Mouse (Mus musculus) R1 (cell line): ENCODE data around the gene Pdzd7.

Source experiments
- DNase-seq: peaks from one replicate; pipeline ENCODE4 v3.0.0-alpha.2; 2018; ENCODE audit warnings: low read depth, low spot score

The Pdzd7 gene

GRCm38 (mm10) chr19:45045651-45046050 is at the start of gene Pdzd7:
Pdzd7 (minus strand) TSS chr19:45045717.
- no peak for DNase-seq

GRCm38 (mm10) chr19:45081841-45082550 is 36.5 kb upstream of the Pdzd7 start:
- peak; percentile 85 for DNase-seq

GRCm38 (mm10) chr19:45081279-45081678 is 35.8 kb upstream of the Pdzd7 start:
- DNase-seq: peak; percentile 82

DNA sequence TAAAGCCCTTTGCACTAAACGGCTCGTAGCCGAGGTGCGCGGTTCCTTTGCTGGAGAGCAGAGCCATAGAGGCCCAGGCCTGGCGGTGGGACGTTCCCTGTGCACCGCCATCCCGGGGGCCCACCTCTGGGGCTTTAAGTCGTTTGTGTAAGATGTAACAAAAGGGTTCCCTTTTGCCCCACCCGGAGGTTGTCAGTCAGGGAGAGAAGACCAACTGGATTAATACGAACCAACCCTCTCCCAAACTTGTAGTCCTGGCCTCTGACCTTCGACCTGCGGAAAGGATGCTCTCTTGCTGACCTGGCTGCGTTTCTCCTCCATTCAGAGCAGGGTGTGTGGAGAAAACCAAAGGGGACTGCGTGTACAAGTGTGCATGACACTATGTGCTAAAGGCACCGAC is 35.2 kb upstream of the Pdzd7 start:
- DNase-seq: no peak

GRCm38 (mm10) chr19:45079769-45080515 is 34.4 kb upstream of the Pdzd7 start:
- DNase-seq: no peak

DNA sequence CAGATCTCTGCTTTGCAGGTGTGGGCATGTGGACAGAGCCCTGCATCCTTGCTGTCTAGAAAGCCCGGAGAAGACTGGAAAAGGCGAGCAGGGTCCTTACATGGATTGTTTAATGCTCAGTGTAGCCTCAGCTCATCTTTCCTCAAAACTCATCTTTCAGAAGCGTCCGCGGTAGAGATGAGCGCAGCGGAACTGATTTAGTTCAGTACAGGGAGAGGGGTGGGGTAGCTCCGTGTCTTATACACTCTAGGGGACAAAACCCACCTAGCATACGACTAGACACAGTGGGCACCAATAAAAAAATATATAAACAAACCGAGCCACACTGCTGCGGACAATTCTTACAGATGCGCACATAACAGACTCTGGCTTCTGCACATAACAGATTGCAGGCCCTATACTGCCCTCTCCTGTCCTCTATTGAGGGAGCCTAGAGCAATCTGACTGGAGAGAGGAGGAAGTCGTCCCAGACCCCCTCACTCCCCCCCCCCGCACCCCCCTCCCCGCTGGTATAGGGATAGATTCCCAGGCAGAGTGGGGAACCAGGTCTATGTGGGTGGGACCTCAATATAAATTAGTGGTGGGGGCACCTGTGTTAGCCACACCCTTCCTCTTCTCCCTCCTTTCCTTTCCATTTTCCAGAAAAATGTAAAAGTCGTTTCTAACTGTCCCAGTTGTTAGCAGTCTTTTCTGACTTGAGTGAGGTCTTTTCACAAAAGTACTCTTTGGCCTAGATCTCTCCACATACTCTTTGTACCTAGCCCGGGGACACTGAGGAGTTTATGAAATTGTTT is 33.7 kb upstream of the Pdzd7 start:
- peak; percentile 51 for DNase-seq

- DNase-seq: no peak
Observed at GRCm38 (mm10) chr19:45077742-45078645, 32.5 kb upstream of the Pdzd7 start.

DNA sequence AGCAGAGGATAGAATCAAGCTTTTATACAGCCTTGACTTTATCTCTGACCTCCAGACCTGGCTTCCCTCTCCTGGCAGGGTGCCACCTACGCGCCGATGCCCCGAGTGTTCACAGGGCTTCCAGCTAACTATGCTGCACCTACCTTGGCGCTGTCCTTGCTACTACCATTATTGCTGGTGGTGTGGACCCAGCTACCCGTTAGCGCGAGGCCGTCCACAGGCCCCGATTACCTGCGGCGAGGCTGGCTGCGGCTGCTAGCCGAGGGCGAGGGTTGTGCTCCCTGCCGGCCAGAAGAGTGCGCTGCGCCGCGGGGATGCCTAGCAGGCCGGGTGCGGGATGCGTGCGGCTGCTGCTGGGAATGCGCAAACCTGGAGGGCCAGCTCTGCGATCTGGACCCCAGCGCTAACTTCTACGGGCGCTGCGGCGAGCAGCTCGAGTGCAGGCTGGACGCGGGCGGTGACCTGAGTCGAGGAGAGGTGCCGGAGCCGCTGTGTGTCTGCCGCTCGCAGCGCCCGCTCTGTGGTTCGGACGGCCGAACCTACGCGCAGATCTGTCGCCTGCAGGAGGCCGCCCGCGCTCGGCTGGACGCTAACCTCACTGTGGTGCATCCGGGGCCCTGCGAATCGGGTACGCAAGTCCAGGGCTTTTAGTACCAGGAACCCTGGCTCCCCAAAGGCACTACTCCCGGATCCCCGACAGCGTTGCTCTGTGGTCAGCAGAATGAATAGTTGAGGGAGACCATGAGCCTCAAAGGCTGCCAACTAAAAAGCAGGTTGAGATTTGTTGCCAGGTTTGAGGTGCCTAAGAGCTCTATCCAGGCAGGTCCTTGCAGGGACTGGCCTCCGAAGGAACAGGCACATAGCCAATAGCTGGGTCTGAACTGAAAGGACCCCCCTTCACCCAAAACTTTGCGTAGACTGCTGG is 31.3 kb upstream of the Pdzd7 start:
- DNase-seq: peak; percentile 57

DNA sequence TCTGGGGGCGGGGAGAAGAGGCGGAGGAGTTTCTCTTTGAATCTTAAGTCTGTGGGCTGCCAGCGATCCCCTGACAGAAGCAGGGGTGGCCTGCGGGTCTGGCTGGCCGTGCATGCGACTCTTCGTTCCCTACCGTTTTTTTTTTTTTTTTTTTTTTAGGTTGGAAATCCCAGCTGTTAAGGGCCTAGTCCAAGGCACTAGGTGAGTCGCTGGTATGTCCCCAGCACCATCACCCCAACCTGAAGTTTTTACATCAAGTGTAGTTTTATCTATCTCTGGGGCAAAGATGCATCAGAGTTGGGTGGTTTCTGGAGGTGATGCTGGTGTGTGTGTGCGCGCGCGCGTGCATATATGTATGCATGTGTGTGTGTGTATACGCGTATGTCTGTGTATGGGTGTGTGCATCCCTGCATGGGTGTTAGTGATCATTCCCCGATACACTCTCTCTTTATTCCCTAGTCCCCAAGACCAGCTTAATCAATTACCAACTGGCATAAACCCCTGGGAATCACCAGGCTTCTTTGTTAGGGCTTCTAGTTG is 30.6 kb upstream of the Pdzd7 start:
- DNase-seq: no peak

GRCm38 (mm10) chr19:45075323-45076035 is 30.0 kb upstream of the Pdzd7 start:
- DNase-seq: peak; percentile 43

- DNase-seq: peak; percentile 96
Observed at GRCm38 (mm10) chr19:45074580-45075322, 29.2 kb upstream of the Pdzd7 start, which contains the start of gene Kazald1. Kazald1 (plus strand) TSS chr19:45075241.

DNA sequence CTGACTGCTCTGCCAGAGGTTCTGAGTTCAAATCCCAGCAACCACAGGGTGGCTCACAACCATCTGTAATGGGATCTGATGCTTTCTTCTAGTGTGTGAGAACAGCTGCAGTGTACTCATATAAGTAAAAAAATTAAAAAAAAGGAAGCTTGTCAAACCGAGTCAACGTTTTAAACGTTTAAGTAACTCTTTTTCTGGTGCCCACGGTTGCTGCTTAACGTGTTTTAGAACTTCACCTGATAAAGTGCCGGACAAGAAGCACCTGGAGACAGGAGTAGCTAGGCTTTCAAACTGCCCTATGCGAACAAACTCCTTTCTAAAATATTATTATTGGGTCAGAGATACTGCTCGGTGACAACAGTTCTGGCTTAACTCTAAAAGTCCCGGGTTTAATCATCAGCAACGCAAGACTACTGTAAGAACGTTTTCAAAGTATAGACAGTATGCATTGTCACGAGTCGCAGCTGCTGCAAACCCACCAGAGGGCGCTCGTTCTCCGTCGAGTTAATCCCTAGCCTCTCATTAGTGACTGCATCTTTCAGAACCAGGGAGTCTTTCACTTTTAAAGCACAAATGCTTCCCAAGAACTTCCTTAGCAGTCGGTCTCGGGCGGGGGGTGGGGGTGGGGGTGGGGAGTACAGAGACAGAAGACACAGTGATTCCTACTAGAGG is 28.5 kb upstream of the Pdzd7 start:
- peak; percentile 92 for DNase-seq

- DNase-seq: no peak
Observed at GRCm38 (mm10) chr19:45067758-45068510, 22.4 kb upstream of the Pdzd7 start.

GRCm38 (mm10) chr19:45067170-45067569 is 21.7 kb upstream of the Pdzd7 start:
- DNase-seq: no peak

DNA sequence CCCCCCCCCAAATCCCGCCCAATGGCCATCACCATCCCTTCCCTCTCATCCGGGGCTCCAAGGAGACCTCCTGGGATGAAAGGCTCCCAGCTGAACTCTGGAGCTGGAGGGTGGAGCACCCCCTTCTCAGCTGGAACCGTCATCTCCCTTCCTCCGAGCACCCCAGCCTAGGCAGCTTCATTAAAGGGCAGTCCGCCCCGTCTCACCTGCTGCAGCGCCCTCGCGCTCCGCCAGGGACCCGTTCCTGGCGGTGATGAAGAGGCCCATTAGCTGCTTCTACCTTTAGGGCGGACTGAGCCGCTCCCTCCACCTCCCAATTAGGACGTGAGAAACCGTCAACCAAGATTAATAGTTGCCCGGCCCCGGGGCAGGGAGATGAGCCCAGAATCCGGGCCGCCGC is 19.7 kb upstream of the Pdzd7 start:
- DNase-seq: no peak

DNA sequence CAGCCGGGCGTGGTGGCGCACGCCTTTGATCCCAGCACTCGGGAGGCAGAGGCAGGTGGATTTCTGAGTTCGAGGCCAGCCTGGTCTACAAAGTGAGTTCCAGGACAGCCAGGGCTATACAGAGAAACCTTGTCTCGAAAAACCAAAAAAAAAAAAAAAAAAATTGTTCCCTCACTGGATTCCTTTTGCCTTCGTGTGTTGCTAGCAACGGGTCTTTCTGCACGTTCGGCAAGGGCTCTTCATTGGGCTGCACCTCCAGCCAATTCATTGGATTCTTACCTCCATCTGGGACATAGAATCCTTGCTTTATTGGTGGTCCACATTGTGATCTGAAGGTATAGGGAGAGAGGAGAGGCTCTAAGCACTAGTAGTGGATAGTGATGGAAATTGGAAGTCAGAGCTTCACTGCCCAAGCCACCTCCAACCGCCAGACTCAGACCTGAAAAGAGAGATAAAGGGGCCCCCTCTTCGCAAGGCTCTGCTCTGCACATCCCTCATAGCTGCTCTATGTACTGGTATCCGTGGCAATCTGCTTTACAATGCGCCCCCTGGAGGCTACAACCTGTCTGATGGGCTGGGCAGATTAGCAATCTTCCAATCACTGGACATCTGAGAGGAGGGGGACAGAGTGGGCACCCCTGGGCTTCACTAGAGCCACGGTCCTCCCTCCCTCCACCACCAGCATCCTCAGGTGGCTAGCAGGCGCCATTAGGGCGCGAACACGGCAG is 18.2 kb upstream of the Pdzd7 start:
- DNase-seq: peak; percentile 74
